Mouse (Mus musculus) heart, postnatal 0 days (tissue): Measurements from ENCODE around the gene Rbks. TPM values are rescaled to one million over a fixed set of nuclear protein-coding genes. Genes with fewer than 3 reads are reported as not detected.
A peak's percentile ranks its signal among the peaks of the same experiment; 100 is the strongest.

Source experiments
- ATAC-seq: fragments of 200-750 bp; cut with Nextera tagmentation; 2 replicates; pipeline ENCODE4 v1.8.0; 2017; ENCODE audit warnings: low read depth, moderate number of reproducible peaks, moderate library complexity; ENCODE audit not compliant: insufficient read depth
- DNase-seq: peaks from one replicate; pipeline ENCODE4 v3.0.0-alpha.2; 2016; ENCODE audit warnings: low spot score
- H3K27ac ChIP-seq: fragments of 300-500 bp; sonication (generic); 2 replicates; pipeline ENCODE4 v1.5.1; 2014; ENCODE audit warnings: low read depth, mild to moderate bottlenecking
- H3K27me3 ChIP-seq: fragments of 300-500 bp; sonication (generic); 2 replicates; pipeline ENCODE4 v1.6.1; 2014; ENCODE audit warnings: low read length, mixed read lengths; ENCODE audit not compliant: control insufficient read depth, insufficient read depth
- H3K36me3 ChIP-seq: fragments of 300-500 bp; sonication (generic); replicated peaks from 2 replicates; pipeline ENCODE4 v1.6.1; 2014; ENCODE audit warnings: low read length, mixed read lengths; ENCODE audit not compliant: control insufficient read depth, insufficient read depth
- H3K4me1 ChIP-seq: fragments of 300-500 bp; sonication (generic); 2 replicates; pipeline ENCODE4 v1.6.1; 2014; ENCODE audit warnings: antibody characterized with exemption; ENCODE audit not compliant: control insufficient read depth, insufficient read depth
- H3K4me2 ChIP-seq: fragments of 300-500 bp; sonication (generic); 2 replicates; pipeline ENCODE4 v1.6.1; 2014; ENCODE audit warnings: low read depth, mild to moderate bottlenecking, low read length, moderate library complexity
- H3K4me3 ChIP-seq: fragments of 300-500 bp; sonication (generic); 2 replicates; pipeline ENCODE4 v1.5.1; 2014; ENCODE audit warnings: low read depth, low read length
- H3K9ac ChIP-seq: fragments of 300-500 bp; sonication (generic); replicated peaks from 2 replicates; pipeline ENCODE4 v1.6.1; 2014; ENCODE audit warnings: low read depth, low read length, mixed read lengths
- H3K9me3 ChIP-seq: fragments of 300-500 bp; sonication (generic); replicated peaks from 2 replicates; pipeline ENCODE4 v1.6.1; 2016; ENCODE audit warnings: low read length; ENCODE audit not compliant: control insufficient read depth
- CTCF ChIP-seq: IDR thresholded peaks from 2 replicates; pipeline ENCODE4 v1.5.1; 2016; ENCODE audit warnings: antibody characterized with exemption, control low read depth, low read depth
- EP300 ChIP-seq: IDR thresholded peaks from 2 replicates; pipeline ENCODE4 v1.6.1; 2016; ENCODE audit warnings: antibody characterized with exemption, low read depth
- WGBS: fragments of 180-500 bp; shearing (Covaris S2); extraction: QIAGEN DNeasy Blood & Tissue Kit; methylation state at CpG from one replicate; pipeline ENCODE4 v1.1.7; 2014; 5-methylcytosine and 5-hydroxymethylcytosine counted together
- polyA plus RNA-seq: library from polyadenylated mRNA; unstranded; fragments of >200 nt; fragmentation: Nextera tagmentation; extraction: Ambion mirVana; gene quantifications from 2 replicates; pipeline ENCODE4 v1.2.1, GENCODE M21; 2015
- total RNA-seq: library from RNA; depleted of rRNA; stranded (reverse); fragments of >200 nt; gene quantifications from 2 replicates; pipeline ENCODE4 v1.2.3, GENCODE M21; 2014; ENCODE audit warnings: low replicate concordance

Gene Rbks
- total and polyA plus RNA-seq, 2 experiments from 2014 or later = 0.53 to 9.1 TPM

DNA sequence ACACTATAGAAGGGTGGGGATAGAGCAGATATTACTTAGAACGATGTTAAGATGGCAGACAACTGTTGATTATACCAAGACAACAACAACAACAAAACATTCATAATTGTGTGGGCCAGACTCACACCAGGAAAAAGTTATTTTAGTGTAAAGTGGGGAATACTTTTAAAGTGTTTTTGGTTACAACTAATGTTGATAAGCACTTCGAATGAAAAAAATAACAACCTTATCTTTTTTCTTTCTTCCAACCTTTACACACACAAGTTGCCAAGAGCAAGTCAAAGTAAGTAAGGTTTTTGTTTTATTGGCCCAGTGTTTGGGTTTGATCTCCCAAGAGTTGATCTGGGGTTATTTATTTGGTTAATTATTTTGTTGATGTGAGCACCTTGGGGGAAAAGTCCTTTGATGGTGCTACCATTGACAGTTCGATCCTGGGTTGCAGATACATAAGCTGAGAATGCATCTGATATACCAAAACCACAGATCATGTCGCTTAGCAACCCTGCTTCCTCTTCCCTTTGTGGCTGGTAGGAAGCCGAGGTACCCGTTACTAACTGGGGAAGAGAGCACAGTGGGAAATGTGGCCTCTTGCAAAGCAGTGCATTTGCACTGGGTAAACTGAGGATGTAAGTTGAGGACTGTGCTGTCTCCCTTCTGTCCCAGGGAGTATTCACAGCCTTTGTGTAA, 82.9 kb downstream of the Rbks start:
- H3K27ac ChIP-seq = peak overlapping the region; percentile 93
- peak overlapping the region; percentile 70 for H3K9ac ChIP-seq
- peaks cover 12% of the 10 kb centered on the region for H3K4me1 ChIP-seq
- TF ChIP-seq CTCF (no peak), EP300 (no peak)
- 51% methylated on average over 6 of the region's 6 CpGs for WGBS
- no peaks in the 10 kb centered on the region for H3K27me3 ChIP-seq
- ATAC-seq = no peak
- no peak for DNase-seq
- H3K36me3 ChIP-seq = peaks cover 35% of the 10 kb centered on the region
- no peaks in the 10 kb centered on the region for H3K9me3 ChIP-seq
- peak overlapping the region; percentile 80 for H3K4me3 ChIP-seq
- peak overlapping the region; percentile 60 for H3K4me2 ChIP-seq

DNA sequence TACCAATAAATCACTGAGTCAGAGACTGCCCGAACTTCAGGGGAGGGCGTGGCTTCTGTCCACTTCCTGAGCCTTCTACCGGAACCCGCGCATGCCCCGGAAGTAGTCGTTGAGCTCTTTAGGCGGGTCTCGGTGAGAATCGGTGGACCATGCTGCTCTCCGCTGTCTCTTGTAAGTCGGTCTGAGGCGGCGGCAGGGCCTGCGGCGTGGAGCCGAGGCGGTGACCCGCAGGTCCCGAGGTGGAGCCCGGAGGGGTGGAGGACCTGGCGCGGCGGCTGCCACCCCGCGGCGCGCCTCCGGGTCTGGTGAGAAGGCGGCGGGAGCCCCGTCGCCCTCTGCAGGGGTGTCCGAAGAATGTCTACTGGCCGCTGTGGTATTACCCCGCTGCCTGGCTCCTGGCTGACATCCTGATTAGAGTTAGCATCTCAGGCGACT, 83.6 kb downstream of the Rbks start:
- peak overlapping the region; percentile 60 for H3K4me2 ChIP-seq
- H3K27ac ChIP-seq = peak overlapping the region; percentile 93
- under 1% methylated on average over 37 of the region's 37 CpGs for WGBS
- no peaks in the 10 kb centered on the region for H3K9me3 ChIP-seq
- peak overlapping the region; percentile 70 for H3K9ac ChIP-seq
- H3K27me3 ChIP-seq = no peaks in the 10 kb centered on the region
- H3K4me3 ChIP-seq = peak overlapping the region; percentile 80
- peaks cover 12% of the 10 kb centered on the region for H3K4me1 ChIP-seq
- ATAC-seq (peak; percentile 94), DNase-seq (peak; percentile 79)
- TF ChIP-seq CTCF (peak; percentile 49), EP300 (peak; percentile 72; the same call in 1 of the 2 replicates)
- peaks cover 29% of the 10 kb centered on the region for H3K36me3 ChIP-seq

DNA sequence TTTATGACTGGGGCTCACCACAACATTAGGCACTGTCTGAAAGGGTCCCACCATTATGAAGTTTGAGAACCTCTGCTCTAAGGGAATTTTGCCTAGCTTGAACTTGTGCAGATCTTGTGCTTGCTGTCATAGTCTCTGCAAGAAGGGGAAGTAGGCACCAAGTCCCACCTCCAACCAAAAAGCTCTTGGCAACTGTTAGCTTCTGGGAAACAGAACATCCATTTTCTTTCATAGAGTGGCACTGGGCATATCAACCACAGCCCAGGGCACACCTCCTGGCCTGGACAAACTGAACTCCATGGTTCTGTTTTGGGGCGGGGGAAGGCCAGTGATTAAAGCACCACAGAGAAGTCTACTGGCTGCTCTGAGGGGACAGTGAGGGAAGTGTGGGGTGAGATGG, 86.2 kb downstream of the Rbks start:
- WGBS = 89% methylated on average over 1 of the region's 1 CpGs
- no peak overlapping the region for H3K4me3 ChIP-seq
- peaks cover 12% of the 10 kb centered on the region for H3K4me1 ChIP-seq
- no peak for DNase-seq
- H3K27ac ChIP-seq = no peak overlapping the region
- H3K27me3 ChIP-seq = no peaks in the 10 kb centered on the region
- no peak overlapping the region for H3K9ac ChIP-seq
- no peak overlapping the region for H3K4me2 ChIP-seq
- peaks cover 5% of the 10 kb centered on the region for H3K36me3 ChIP-seq
- TF ChIP-seq CTCF (no peak), EP300 (no peak)
- no peak for ATAC-seq
- no peaks in the 10 kb centered on the region for H3K9me3 ChIP-seq

GRCm38 (mm10) chr5:31610376-31611086, 86.9 kb downstream of the Rbks start:
- DNase-seq (no peak), ATAC-seq (no peak)
- Histone ChIP-seq H3K4me1 (peaks cover 12% of the 10 kb centered on the region), H3K9ac (no peak overlapping the region), H3K4me3 (no peak overlapping the region), H3K27me3 (no peaks in the 10 kb centered on the region), H3K9me3 (no peaks in the 10 kb centered on the region), H3K4me2 (no peak overlapping the region), H3K36me3 (no peaks in the 10 kb centered on the region), H3K27ac (no peak overlapping the region)
- 51% methylated on average over 13 of the region's 13 CpGs for WGBS
- TF ChIP-seq EP300 (no peak), CTCF (no peak)

- H3K9me3 ChIP-seq = no peaks in the 10 kb centered on the region
- H3K27me3 ChIP-seq = no peaks in the 10 kb centered on the region
- WGBS = 41% methylated on average over 3 of the region's 3 CpGs
- 0 out of 2 replicates have a peak, but pooled peaks cover 7% of the 10 kb centered on the region for H3K4me1 ChIP-seq
- TF ChIP-seq CTCF (no peak), EP300 (no peak)
- no peaks in the 10 kb centered on the region for H3K36me3 ChIP-seq
- no peak for DNase-seq
- ATAC-seq = no peak
- no peak overlapping the region for H3K9ac ChIP-seq
- no peak overlapping the region for H3K4me3 ChIP-seq
- H3K27ac ChIP-seq = no peak overlapping the region
- no peak overlapping the region for H3K4me2 ChIP-seq
These were observed 91.3 kb downstream of the Rbks start for GRCm38 (mm10) chr5:31606151-31606550.
